Mouse (Mus musculus) intestine, embryonic 16.5 days (tissue): ENCODE data around the gene Rgs9. TPM values are rescaled to one million over a fixed set of nuclear protein-coding genes. Genes with fewer than 3 reads are reported as not detected.

Source experiments
- ATAC-seq: fragments of 200-750 bp; cut with Nextera tagmentation; 2 replicates; pipeline ENCODE4 v1.8.0; 2017; ENCODE audit warnings: moderate TSS enrichment, moderate library complexity
- H3K27ac ChIP-seq: fragments of 300-500 bp; sonication (generic); 2 replicates; pipeline ENCODE4 v1.5.1; 2014; ENCODE audit warnings: mild to moderate bottlenecking, low read length
- H3K27me3 ChIP-seq: fragments of 300-500 bp; sonication (generic); replicated peaks from 2 replicates; pipeline ENCODE4 v1.6.1; 2014; ENCODE audit warnings: low read length, control low read depth, mixed read lengths; ENCODE audit not compliant: control insufficient read depth, insufficient read depth
- H3K36me3 ChIP-seq: fragments of 300-500 bp; sonication (generic); 2 replicates; pipeline ENCODE4 v1.6.1; 2014; ENCODE audit warnings: low read length, control low read depth; ENCODE audit not compliant: control insufficient read depth, insufficient read depth
- H3K4me1 ChIP-seq: fragments of 300-500 bp; sonication (generic); 2 replicates; pipeline ENCODE4 v1.6.1; 2014; ENCODE audit warnings: low read length, control low read depth, mixed read lengths; ENCODE audit not compliant: control insufficient read depth, insufficient read depth
- H3K4me2 ChIP-seq: fragments of 300-500 bp; sonication (generic); 2 replicates; pipeline ENCODE4 v1.6.1; 2014; ENCODE audit warnings: low read depth, low read length, control low read depth
- H3K4me3 ChIP-seq: fragments of 300-500 bp; sonication (generic); 2 replicates; pipeline ENCODE4 v1.5.1; 2014; ENCODE audit warnings: mild to moderate bottlenecking, low read length
- H3K9ac ChIP-seq: fragments of 300-500 bp; sonication (generic); 2 replicates; pipeline ENCODE4 v1.6.1; 2014; ENCODE audit warnings: low read depth, low read length
- H3K9me3 ChIP-seq: fragments of 300-500 bp; sonication (generic); 2 replicates; pipeline ENCODE4 v1.6.1; 2016; ENCODE audit warnings: low read length, control low read depth; ENCODE audit not compliant: control insufficient read depth
- WGBS: fragments of 180-500 bp; shearing (Covaris S2); extraction: QIAGEN DNeasy Blood & Tissue Kit; methylation state at CpG from one replicate; pipeline ENCODE4 v1.1.7; 2014; 5-methylcytosine and 5-hydroxymethylcytosine counted together
- polyA plus RNA-seq: library from polyadenylated mRNA; unstranded; fragments of >200 nt; fragmentation: Nextera tagmentation; extraction: Ambion mirVana; gene quantifications from 2 replicates; pipeline ENCODE4 v1.2.1, GENCODE M21; 2015

Gene Rgs9
- polyA plus RNA-seq, 1 experiment from 2014 or later = 3.5 TPM

DNA sequence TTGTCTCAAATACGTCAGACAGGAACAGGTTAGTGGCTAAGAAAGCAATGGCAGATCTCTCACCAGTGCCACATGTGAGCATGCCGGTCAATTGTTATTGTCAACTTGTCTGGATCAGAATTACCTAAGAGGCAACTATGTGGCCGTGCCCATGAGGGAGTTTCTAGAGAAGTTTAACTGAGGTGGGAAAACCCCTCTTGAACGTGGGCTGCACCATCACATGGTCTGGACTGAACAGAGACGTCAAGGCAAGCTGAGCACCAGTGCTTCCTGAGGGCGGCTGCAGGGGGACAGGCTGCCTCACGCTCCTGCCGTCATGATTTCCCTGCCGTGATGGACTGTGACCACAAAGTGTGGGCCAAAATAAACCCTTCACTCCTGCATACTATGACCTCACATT, 26.5 kb downstream of the Rgs9 start:
- H3K9ac ChIP-seq = no peak overlapping the region
- H3K27ac ChIP-seq = no peak overlapping the region
- H3K9me3 ChIP-seq = no peaks in the 10 kb centered on the region
- H3K4me1 ChIP-seq = peaks cover 4% of the 10 kb centered on the region; the same call in 1 of the 2 replicates
- H3K4me2 ChIP-seq = no peak overlapping the region
- no peak for ATAC-seq
- H3K36me3 ChIP-seq = no peaks in the 10 kb centered on the region
- H3K4me3 ChIP-seq = no peak overlapping the region
- WGBS = 89% methylated on average over 9 of the region's 9 CpGs
- H3K27me3 ChIP-seq = no peaks in the 10 kb centered on the region

DNA sequence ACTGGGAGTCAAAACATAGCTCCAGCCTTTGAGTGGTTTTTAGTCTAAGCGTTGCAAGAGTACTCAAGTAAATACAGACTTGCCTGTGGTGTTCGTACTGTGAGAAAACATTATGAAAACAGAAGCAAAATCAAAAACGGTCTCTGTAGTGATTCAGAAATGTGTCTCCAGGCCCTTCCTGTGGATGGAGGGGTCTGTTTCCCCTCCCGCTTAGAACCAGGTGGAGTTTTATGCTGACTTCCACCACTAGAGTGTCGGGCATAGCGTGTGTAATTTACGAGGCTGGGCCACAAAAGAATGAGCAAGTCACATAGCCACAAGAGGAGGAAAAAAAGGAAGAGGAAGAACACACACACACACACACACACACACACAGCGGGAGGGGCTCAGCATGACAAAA, 27.6 kb downstream of the Rgs9 start:
- H3K36me3 ChIP-seq = no peaks in the 10 kb centered on the region
- no peak overlapping the region for H3K4me2 ChIP-seq
- no peak overlapping the region for H3K9ac ChIP-seq
- H3K4me1 ChIP-seq = peaks cover 4% of the 10 kb centered on the region; the same call in 1 of the 2 replicates
- H3K27ac ChIP-seq = no peak overlapping the region
- H3K27me3 ChIP-seq = no peaks in the 10 kb centered on the region
- no peak overlapping the region for H3K4me3 ChIP-seq
- 47% methylated on average over 8 of the region's 8 CpGs for WGBS
- no peak for ATAC-seq
- no peaks in the 10 kb centered on the region for H3K9me3 ChIP-seq

DNA sequence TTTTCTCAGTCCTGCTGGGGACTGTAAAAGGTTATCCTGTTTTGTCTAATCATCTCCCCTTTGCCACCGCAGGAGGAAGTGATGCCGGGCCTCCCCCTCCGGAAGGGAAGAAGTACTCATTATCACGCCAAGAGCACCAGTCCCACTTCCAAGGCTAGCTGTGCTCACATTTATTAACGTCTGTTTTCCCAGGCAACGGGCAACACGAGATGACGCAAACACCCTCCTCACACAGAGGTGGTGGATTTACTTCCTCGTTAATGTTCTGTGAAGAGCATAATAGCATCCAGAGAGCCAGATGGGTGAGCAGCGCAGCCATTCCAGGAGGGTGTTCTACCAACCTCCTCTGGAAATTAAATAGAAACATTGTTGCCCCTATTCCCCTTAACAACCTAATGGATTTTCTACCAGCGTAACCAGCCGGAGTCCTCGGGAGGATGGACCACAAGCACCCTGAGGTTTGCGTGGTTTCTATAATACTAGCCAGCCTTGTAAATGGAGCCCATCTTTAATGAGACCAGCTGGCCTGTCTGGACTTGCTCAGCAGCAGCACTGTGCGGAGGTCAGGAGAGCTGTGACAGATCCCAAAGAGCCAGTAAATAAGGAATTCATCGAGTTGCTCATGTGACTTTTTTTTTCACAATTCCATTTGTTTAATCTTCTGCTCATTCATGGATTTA, 28.1 kb downstream of the Rgs9 start:
- no peak overlapping the region for H3K9ac ChIP-seq
- H3K36me3 ChIP-seq = no peaks in the 10 kb centered on the region
- H3K4me3 ChIP-seq = no peak overlapping the region
- peaks cover 4% of the 10 kb centered on the region; the same call in 1 of the 2 replicates for H3K4me1 ChIP-seq
- H3K4me2 ChIP-seq = no peak overlapping the region
- WGBS = 51% methylated on average over 16 of the region's 16 CpGs
- H3K27me3 ChIP-seq = no peaks in the 10 kb centered on the region
- H3K27ac ChIP-seq = no peak overlapping the region
- ATAC-seq = no peak
- no peaks in the 10 kb centered on the region for H3K9me3 ChIP-seq

DNA sequence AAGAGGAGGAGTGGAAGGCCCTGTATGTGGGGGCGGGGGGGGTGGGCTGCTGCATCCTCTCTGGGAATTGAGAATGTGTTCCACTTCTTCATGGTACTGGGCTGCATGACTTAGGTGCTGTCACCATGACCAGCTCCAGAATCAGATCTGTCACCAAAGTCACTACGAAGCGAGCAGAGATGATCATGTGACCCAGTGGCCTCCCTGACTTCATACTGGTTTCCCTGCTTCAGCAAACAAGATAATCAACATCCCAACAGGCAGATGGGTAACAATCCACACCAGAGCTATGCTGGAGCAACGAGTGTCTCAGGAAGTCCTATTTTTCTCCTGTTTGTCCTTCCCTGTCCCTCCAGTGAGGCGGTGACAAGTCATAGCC, 28.7 kb downstream of the Rgs9 start:
- Histone ChIP-seq H3K27me3 (no peaks in the 10 kb centered on the region), H3K4me3 (no peak overlapping the region), H3K9ac (no peak overlapping the region), H3K36me3 (no peaks in the 10 kb centered on the region), H3K27ac (no peak overlapping the region), H3K4me2 (no peak overlapping the region), H3K9me3 (no peaks in the 10 kb centered on the region), H3K4me1 (peaks cover 4% of the 10 kb centered on the region; the same call in 1 of the 2 replicates)
- no peak for ATAC-seq
- WGBS = 75% methylated on average over 5 of the region's 5 CpGs

DNA sequence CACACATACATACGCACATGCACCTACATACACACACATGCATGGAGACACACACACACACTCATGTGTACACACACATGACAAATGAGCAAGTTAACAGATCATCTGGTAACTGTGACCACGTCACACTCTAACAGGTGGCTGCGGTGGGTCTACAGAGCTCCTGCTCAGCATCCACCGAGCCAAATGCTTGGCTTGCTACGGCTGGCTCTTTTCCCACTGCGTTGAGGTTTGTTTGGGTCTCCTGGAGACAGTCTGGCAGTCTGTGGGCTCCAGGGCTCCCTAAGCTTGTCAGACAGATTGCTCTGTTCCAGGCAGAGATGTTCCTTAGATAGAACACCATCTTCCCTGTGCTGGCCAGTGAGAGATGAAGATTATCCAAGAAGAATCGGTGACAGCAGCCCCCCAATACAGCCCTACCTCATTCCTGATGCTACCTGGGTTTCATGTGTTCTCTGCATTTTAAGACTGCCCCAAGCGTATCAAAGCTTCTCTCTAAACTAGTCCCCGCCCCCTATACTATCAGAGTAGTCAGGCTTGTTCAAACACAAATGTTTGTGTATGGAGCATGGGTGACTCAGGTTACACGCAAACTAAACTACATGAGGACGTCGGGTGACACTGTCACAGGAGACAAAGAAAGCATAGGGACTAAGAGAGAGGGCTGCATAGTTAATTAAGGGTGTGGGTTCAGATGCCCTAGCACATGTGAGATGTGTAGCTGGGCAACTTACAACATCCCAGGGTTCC, 31.6 kb downstream of the Rgs9 start:
- ATAC-seq = no peak

DNA sequence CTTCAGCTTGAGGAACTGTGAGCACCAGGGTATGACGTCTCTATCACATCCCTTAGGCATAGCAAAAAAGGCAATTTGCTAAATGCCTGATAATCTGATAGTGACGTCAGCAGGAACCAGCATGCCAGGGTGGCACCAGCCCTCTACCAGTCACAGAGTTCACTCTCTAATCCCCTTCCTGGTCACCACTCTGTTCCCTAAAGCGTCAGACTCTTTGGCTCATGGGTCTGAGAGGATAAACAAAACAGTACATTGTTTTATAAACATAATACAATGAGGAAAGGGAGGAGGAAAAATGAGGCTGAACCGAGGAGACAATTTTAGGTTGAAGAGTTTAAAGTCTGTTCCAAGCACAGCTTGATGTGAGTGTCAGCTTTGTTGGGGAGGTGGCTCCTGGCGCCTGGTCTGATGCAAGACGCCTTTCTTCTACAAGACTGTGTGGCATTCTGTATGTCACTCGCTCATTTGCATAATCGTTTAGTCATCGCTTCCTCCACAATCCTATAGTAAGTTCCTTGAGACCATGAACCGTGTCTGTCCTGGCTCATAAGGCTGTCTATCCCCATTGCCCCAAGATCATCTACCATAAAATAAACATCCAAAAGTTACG, 33.7 kb downstream of the Rgs9 start:
- H3K4me1 ChIP-seq = no peaks in the 10 kb centered on the region; the same call in 1 of the 2 replicates
- WGBS = 64% methylated on average over 11 of the region's 11 CpGs
- no peak for ATAC-seq

More for the DNA sequence above, 31.6 kb downstream of the Rgs9 start:
- 61% methylated on average over 12 of the region's 12 CpGs for WGBS
- Histone ChIP-seq H3K27ac (no peak overlapping the region), H3K36me3 (no peaks in the 10 kb centered on the region), H3K9ac (no peak overlapping the region), H3K4me2 (no peak overlapping the region), H3K4me1 (peaks cover 4% of the 10 kb centered on the region; the same call in 1 of the 2 replicates), H3K27me3 (no peaks in the 10 kb centered on the region), H3K9me3 (no peaks in the 10 kb centered on the region), H3K4me3 (no peak overlapping the region)

DNA sequence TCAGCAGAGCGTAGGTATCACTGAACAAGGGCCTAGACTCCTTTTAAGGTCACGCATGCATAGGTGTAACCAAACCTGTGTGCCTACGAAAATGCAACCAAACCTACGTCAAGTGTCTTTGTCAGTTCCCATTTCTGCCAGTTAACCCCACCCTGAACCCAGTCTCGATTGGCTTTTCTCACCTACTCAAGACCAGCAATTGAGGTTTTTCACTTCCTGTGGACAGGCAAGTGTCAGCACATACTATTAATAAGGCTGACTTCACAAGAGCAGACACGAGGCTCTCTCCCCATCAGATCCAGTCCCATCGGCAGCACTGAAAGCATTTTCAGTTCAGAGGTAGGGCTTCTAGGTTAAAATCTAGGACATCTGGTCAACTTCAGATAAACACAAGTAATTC, 37.4 kb downstream of the Rgs9 start:
- 80% methylated on average over 7 of the region's 7 CpGs for WGBS
- H3K4me1 ChIP-seq = no peaks in the 10 kb centered on the region
- no peak overlapping the region for H3K4me2 ChIP-seq
- no peak overlapping the region for H3K4me3 ChIP-seq
- no peaks in the 10 kb centered on the region for H3K9me3 ChIP-seq
- no peak for ATAC-seq
- no peaks in the 10 kb centered on the region for H3K36me3 ChIP-seq
- H3K9ac ChIP-seq = no peak overlapping the region
- H3K27ac ChIP-seq = no peak overlapping the region
- H3K27me3 ChIP-seq = no peaks in the 10 kb centered on the region

More for the DNA sequence above, 33.7 kb downstream of the Rgs9 start:
- Histone ChIP-seq H3K27me3 (no peaks in the 10 kb centered on the region), H3K9ac (no peak overlapping the region), H3K27ac (no peak overlapping the region), H3K4me2 (no peak overlapping the region), H3K9me3 (no peaks in the 10 kb centered on the region), H3K36me3 (no peaks in the 10 kb centered on the region), H3K4me3 (no peak overlapping the region)

DNA sequence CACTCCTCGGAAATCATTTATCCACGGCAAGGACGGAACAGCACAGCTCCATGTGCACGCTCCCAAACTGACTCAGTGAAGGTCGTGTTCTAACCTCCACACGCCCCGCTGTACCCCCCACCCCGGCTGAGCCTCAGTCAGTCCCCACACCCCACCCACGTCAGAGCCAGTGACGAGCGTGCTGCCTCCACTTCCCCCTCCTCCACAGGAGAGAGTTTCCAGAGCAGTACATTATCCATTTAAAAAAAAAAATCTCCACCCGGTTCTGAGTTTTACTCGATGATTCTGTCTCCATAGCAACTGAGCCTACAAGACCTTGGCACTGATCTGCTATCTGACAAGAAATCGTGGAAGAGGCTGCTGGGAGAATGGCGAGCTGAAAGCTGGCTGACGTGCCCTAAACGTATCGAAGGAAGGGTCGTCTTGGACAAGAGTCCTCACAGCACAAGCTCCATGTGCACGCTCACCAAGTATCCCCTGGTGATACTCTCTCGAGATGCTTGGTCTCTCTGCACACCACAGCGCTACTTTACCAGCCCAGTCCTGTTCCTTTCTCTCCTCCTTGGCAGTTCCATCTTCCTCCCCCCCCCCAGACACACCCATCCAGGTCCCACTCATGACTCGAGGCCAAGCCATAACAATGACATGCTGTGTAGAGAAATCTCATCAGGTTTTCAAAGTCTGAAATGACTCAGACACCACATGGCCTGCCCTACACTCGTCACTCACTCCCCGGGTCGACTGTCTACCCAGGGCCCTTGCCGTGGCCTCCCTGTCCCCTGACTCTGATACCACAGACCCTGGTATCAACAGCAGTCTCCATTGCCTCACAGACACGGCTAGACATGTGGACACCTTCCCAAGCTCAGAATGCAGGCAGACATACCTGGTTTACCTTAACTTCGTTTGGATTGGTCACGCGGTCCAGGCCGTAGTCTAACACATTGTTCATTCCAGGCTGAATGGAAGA, 38.7 kb downstream of the Rgs9 start:
- no peaks in the 10 kb centered on the region for H3K36me3 ChIP-seq
- no peaks in the 10 kb centered on the region for H3K27me3 ChIP-seq
- ATAC-seq = no peak
- no peak overlapping the region for H3K4me2 ChIP-seq
- H3K4me1 ChIP-seq = peaks cover 3% of the 10 kb centered on the region; the same call in 1 of the 2 replicates
- no peak overlapping the region for H3K27ac ChIP-seq
- no peaks in the 10 kb centered on the region for H3K9me3 ChIP-seq
- no peak overlapping the region for H3K9ac ChIP-seq
- no peak overlapping the region for H3K4me3 ChIP-seq
- whole genome bisulfite sequencing = 78% methylated on average over 32 of the region's 32 CpGs
